Mouse (Mus musculus): ENCODE data around the gene Ifit1bl1.
"Not testable (repeated sequence)": the region's sequence is repeated elsewhere in the genome, so short reads cannot be mapped to it uniquely, and the experiment has no call there.

The Ifit1bl1 gene

DNA sequence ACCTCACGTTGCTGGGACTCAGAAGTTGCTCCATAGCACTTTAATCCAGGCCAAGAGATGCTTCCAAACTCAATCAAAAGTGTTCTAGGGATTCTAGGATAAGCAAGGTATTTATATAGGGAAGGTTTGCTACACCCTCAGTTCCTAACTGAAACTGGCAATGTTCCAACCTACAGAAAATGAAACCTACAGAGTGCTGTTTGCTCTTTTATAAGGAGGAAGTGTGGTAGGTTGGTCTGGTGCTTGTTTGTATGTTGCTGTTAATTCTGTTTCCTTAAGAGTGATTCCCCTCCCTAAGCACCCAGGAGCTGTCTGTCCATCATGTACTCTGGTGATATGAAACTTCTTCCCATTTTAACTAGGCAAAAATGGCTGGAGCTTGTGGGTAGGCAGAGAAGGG, at the start of gene Ifit1bl1:
Gene Ifit1bl1, minus strand, starts transcription at position 69 of the 400 bp plus-strand sequence.
- in situ Hi-C loops (cut with MboI, MseI) = not testable (repeated sequence)

GRCm38 (mm10) chr19:34650997-34651396, 49.2 kb upstream of the Ifit1bl1 start:
- in situ Hi-C loops (cut with MboI, MseI) = loop anchor here (5.0 to 10.0 kb wide), 2 partner anchors 106 to 149 kb away; no protein-coding TSS in a partner anchor

- in situ Hi-C loops (cut with MboI, MseI) = loop anchor here (5.0 to 10.0 kb wide), 2 partner anchors 105 to 148 kb away; no protein-coding TSS in a partner anchor
Measured at GRCm38 (mm10) chr19:34650276-34650675, 48.5 kb upstream of the Ifit1bl1 start.

DNA sequence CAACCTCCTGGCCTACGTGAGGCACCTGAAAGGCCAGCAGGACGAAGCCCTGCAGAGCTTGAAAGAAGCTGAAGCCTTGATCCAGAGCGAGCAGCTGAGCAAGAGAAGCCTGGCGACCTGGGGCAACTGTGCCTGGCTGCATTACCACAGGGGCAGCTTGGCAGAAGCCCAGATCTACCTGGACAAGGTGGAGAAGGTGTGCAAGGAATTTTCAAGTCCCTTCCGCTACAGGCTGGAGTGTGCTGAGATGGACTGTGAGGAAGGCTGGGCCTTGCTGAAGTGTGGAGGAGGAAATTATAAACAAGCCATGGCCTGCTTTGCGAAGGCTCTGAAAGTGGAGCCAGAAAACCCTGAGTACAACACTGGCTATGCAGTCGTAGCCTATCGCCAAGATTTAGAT, 45.9 kb upstream of the Ifit1bl1 start:
- in situ Hi-C loops (cut with MboI, MseI) = loop anchor here in 1 of 2 experiments (25.0 kb wide), 1 partner anchor 310 kb away; no protein-coding TSS in a partner anchor

DNA sequence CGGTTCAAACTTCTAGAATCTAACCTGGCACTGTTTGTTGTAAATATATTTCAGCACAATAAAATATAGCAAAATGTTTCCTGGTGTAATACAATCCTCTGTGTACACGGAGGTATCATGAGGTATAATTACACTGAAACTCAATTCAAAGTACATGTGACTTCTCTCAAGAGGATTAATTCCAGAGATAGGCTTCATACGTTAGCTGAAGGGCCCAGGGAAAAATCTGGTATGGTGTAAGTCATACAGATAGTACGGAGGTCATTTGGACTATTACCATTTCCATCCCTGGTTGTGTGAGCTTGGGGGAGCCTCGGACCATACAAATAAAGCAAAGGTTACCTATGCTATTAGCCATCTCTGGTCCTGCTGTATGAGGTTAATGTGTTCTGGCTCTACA, 40.9 kb upstream of the Ifit1bl1 start:
- in situ Hi-C loops (cut with MboI, MseI) = loop anchor here in 1 of 2 experiments (5.0 to 25.0 kb wide), 2 partner anchors 95 to 305 kb away; no protein-coding TSS in a partner anchor

DNA sequence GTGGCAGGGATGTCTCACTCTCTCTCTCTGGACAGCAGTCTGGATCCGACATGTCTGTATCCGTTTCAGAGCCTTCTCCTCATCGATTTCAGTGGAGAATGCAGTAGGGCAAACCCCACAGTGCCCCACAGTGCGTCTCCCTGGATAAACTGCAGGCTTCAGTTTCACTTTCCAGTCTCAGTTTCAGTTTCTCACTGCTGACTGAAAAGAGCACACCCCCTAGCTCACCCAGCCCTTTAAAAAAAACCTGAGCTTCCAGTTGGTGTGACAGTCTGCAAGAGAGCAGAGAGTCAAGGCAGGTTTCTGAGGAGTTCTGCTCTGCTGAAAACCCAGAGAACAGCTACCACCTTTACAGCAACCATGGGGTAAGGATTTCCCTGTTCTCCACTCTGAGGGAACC, 38.9 kb upstream of the Ifit1bl1 start, which contains the start of the genes Ifit1bl2 and Ifit1:
Gene Ifit1bl2, minus strand, starts transcription at position 121 of the 400 bp plus-strand sequence.
Gene Ifit1, plus strand, starts transcription at position 249 of the 400 bp plus-strand sequence.
- in situ Hi-C loops (cut with MboI, MseI) = loop anchor here in 1 of 2 experiments (5.0 to 25.0 kb wide), 2 partner anchors 93 to 303 kb away; no protein-coding TSS in a partner anchor

GRCm38 (mm10) chr19:34636933-34637557, 35.3 kb upstream of the Ifit1bl1 start:
- in situ Hi-C loops (cut with MboI, MseI) = loop anchor here in 1 of 2 experiments (25.0 kb wide), 1 partner anchor 300 kb away; no protein-coding TSS in a partner anchor

DNA sequence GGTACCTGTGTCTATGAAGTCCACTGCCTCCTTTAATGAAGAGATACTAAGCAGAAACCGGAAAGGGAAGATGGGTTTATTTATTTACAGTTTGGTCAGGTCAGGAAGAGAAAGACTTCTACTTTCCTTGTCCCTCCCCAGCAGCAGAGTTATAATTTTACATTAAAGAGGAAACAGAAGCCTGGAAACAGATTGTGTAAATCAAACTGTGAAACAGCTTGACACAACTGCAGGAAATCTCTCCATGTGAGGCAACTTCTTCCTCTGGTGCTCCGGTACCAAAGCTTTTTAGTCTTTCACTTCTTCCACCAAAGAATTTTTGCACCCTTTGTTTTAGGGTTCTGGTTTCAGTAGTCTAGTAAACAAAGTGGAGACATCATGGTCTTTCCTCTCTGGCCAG, 31.7 kb upstream of the Ifit1bl1 start:
- in situ Hi-C loops (cut with MboI, MseI) = loop anchor here in 1 of 2 experiments (25.0 kb wide), 1 partner anchor 296 kb away; no protein-coding TSS in a partner anchor

- in situ Hi-C loops (cut with MboI, MseI) = loop anchor here in 1 of 2 experiments (25.0 kb wide), 1 partner anchor 294 kb away; no protein-coding TSS in a partner anchor
Measured at GRCm38 (mm10) chr19:34631487-34631886, 29.7 kb upstream of the Ifit1bl1 start.

DNA sequence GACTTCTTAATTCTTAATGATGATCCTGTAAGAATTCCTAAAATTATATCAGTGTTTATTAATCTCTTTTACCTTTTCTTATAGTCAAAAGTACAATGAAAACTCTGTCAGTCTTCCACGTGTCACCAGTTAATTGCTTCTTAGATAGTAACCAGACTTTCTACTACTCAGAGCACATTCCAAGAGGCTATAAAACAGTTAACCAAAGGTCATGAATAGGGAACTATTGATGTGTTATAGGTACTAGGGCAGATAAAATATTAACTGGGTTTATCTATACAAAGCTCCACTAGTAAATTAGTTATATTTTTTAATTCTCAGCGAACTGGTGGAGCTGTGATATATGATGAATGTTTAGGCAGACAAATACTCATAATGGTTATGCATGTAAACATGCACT, 25.7 kb upstream of the Ifit1bl1 start:
- in situ Hi-C loops (cut with MboI, MseI) = loop anchor here in 1 of 2 experiments (25.0 kb wide), 1 partner anchor 290 kb away; no protein-coding TSS in a partner anchor

GRCm38 (mm10) chr19:34624663-34625062, 22.9 kb upstream of the Ifit1bl1 start:
- in situ Hi-C loops (cut with MboI, MseI) = loop anchor here (5.0 to 25.0 kb wide), 2 partner anchors 82 to 287 kb away; no protein-coding TSS in a partner anchor

- in situ Hi-C loops (cut with MboI, MseI) = loop anchor here in 1 of 2 experiments (5.0 kb wide), 1 partner anchor 81 kb away; no protein-coding TSS in a partner anchor
Measured at GRCm38 (mm10) chr19:34623781-34624180, 22.0 kb upstream of the Ifit1bl1 start.

DNA sequence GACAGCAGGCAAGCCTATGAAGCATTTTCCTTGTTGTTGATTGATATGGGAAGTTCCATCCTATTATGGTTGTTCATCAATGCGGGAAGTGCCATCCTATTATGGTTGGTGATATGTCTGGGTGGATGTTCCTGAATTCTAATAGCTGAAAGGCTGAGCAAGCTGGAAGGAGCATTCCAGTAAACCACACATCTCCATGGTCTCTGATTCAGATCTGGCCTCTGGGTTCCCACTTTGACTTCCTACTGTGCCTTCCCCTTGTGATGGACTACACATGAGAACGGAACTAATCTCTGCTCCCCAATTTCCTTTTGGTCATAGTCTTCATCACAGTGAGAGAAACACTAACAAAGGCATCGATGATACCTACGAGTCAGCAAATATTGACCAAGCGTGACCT, 19.1 kb upstream of the Ifit1bl1 start:
- in situ Hi-C loops (cut with MboI, MseI) = loop anchor here in 1 of 2 experiments (5.0 kb wide), 1 partner anchor 79 kb away; no protein-coding TSS in a partner anchor

- in situ Hi-C loops (cut with MboI, MseI) = not testable (repeated sequence)
Measured at GRCm38 (mm10) chr19:34612243-34613001, 10.7 kb upstream of the Ifit1bl1 start.

- in situ Hi-C loops (cut with MboI, MseI) = not testable (repeated sequence)
Measured at GRCm38 (mm10) chr19:34610118-34610517, 8.4 kb upstream of the Ifit1bl1 start.

DNA sequence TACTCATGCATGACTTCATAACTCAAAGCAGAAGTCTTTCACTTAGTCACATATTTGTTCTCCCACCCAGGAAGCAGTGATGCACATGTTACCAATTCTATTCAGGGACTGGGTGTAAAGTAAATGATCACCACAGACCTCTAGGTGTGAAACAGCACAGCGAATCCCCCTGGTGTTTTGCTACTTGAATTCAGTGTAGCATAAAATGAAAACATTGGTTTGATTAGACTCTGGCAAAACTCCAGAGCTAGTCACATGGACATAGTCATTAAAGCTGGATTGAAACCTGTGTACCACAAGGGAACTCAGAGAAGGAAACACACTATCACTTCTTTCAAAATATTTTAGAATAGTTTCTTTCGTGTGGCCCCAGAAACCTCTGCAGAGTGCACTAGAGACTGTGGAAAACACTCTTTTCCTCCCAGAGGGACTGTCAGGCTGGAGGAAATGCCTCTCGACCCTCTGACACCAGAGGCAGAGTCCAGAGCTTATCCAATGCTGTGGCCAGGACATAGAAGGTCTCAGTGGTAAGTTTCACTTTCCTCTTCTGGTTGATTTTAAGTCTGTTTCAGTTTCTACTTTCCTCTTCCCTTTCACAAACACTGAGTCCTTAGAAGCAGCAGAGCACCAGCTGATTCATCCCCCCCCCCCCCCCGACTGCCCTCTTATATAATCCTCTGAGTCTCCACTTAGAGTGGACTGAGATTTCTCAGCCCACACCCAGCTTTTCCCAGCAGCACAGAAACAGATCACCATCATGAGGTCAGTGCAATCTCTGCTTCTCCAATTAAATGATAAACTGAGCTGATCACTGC, 5.7 kb upstream of the Ifit1bl1 start, which contains the start of gene Ifit3b:
Gene Ifit3b, plus strand, starts transcription at position 734 of the 815 bp plus-strand sequence.
- in situ Hi-C loops (cut with MboI, MseI) = not testable (repeated sequence)

DNA sequence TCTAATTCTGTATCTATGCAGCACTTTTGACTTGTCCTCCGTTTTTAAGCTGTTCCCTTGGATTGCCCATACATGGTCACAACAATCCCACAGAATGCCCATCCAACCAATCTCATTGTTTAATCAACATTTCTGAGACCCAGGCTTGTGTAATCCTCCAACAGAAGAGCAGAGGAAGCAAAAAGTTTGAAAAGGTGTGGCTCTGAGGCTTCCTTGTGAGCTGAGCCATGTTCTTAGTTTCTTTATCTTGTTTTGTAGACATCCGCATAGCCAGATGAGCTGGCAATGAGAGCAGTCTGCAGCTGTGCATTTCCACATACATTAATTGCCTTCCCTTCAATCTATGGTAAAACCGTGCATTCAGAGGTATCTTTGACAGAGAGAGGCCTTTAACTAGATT, 3.7 kb upstream of the Ifit1bl1 start:
- in situ Hi-C loops (cut with MboI, MseI) = no loop called here

DNA sequence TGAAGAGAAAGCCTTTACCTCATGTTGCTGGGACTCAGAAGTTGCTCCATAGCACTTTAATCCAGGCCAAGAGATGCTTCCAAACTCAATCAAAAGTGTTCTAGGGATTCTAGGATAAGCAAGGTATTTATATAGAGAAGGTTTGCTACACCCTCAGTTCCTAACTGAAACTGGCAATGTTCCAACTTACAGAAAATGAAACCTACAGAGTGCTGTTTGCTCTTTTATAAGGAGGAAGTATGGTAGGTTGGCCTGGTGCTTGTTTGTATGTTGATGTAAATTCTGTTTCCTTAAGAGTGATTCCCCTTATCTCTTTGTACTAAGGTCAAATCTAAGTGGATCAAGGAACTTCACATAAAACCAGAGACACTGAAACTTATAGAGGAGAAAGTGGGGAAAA, 2.5 kb downstream of the Ifit1bl1 start:
- in situ Hi-C loops (cut with MboI, MseI) = not testable (repeated sequence)

DNA sequence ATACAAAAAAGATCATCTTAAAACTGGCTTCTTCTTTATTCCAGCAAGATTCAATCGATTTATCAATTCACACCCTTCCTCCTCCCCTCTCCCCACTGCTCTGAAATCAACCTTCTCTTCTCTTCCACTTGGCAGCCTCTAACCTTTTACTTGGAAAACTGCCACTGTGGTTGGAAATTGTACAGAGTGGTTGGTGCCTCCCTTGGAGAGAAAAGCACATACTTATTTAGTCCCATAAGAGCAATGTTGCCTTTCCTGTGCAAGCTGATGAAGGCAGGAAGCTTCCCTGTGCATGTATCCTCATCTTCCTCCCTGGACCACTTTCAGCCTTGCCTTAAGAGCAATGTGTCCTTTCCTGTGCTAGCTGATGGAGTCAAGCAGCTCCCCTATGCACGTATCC, 3.4 kb downstream of the Ifit1bl1 start:
- in situ Hi-C loops (cut with MboI, MseI) = no loop called here

- in situ Hi-C loops (cut with MboI, MseI) = no loop called here
Measured at GRCm38 (mm10) chr19:34596811-34597210, 4.9 kb downstream of the Ifit1bl1 start.

DNA sequence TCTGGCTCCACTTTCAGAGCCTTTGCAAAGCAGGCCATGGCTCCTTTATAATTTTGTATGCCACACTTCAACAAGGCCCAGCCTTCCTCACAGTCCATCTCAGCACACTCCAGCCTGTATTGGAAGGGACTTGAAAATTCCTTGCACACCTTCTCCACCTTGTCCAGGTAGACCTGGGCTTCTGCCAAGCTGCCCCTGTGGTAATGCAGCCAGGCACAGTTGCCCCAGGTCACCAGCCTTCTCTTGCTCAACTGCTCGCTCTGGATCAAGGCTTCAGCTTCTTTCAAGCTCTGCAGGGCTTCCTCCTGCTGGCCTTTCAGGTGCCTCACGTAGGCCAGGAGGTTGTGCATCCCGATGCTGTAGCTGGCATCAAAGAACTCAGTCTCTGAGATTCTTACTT, 7.2 kb downstream of the Ifit1bl1 start:
- in situ Hi-C loops (cut with MboI, MseI) = not testable (repeated sequence)
